11 mouse cellular contexts compared by ENCODE assay signal in the genomic region with DNA sequence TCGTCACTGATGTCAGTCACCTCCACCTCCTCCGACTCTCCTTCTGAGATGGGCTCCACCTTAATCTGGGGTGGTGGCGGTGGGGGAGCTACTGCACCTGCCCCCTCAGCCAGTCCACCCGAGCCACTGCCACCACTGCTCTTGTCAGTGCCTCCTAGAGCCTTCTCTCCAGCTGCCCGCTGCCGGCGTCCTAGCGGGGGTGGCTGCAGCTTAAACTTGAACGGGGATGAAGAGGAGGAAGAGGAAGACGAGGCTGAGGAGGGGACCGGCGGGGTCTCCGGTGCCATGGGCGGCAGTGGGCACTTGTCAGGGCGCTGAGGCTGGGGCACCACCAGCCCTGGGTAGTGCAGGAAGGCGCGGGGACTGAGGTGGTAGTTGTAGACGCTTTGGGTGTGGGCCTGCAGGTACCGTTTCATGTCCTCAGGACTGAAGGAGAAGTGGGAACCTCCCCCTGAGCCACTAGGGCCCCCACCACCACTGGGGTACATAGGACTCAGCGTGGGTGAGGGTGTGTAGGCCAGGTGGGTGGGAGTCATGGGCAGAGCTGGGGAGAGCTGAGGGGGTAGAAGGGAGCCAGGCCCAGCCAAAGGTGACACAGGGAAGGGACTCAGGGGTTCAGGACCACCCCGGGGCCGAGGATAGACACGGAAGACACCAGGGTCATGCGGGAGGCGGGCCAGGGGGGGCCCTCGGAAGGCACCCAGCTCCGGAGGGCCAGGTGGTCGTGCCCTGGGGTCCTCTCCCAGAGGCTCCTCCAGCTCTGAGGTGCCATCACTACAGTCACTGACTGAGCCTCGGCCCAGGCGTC. TPM values are rescaled to one million over a fixed set of nuclear protein-coding genes. Genes with fewer than 3 reads are reported as not detected.
DNase-seq lines count a peak whose midpoint lies in the region; ATAC-seq and TF ChIP-seq lines count a peak whose summit lies in the region.
"Had no signal": no experiment of that assay in that cellular context is flagged by ENCODE, and none has a peak within 500 bp of the region (broad histone marks: within the 10 kb centered on the region; RNA-seq: fewer than 3 reads in every experiment).

No protein-coding gene starts in this region.

- peak overlapping the region; percentile 45; the same call in 1 of the 2 replicates for H3K9ac ChIP-seq in heart, embryonic 13.5 days
- no peak overlapping the region for H3K9ac ChIP-seq in liver, postnatal 0 days (replicated peaks)
- H3K9ac ChIP-seq in liver, embryonic 11.5 days (ENCODE audit: low read depth, low read length), result no peak overlapping the region
- H3K9ac ChIP-seq in embryonic facial prominence, embryonic 12.5 days, result 0 out of 2 replicates have a peak overlapping the region, but pooled peaks have one; percentile 15
- H3K9ac ChIP-seq in limb, embryonic 14.5 days (ENCODE audit: low read depth, low read length, severe bottlenecking), result no peak overlapping the region

- TF ChIP-seq EP300 in liver, postnatal 0 days (IDR thresholded peaks at IDR 0.05; ENCODE audit: low read depth), result no peak

- WGBS in heart, embryonic 13.5 days, result 87% methylated on average over 30 of the region's 30 CpGs
- WGBS in liver, postnatal 0 days (ENCODE audit: insufficient replicate concordance), result 81% methylated on average over 29 of the region's 30 CpGs
- WGBS in liver, embryonic 11.5 days, result 91% methylated on average over 30 of the region's 30 CpGs
- 92% methylated on average over 30 of the region's 30 CpGs for WGBS in embryonic facial prominence, embryonic 12.5 days
- 90% methylated on average over 30 of the region's 30 CpGs for WGBS in limb, embryonic 14.5 days

- TF ChIP-seq CTCF in liver, postnatal 0 days (IDR thresholded peaks at IDR 0.05; ENCODE audit: low read depth), result no peak

- H3K27ac ChIP-seq in heart, embryonic 13.5 days (replicated peaks), result peak overlapping the region; percentile 100
- H3K27ac ChIP-seq in liver, postnatal 0 days (ENCODE audit: low read depth), result no peak overlapping the region
- no peak overlapping the region for H3K27ac ChIP-seq in liver, embryonic 11.5 days (ENCODE audit: low read depth, low read length)
- H3K27ac ChIP-seq in embryonic facial prominence, embryonic 12.5 days, result peak overlapping the region; percentile 0; the same call in 1 of the 2 replicates
- H3K27ac ChIP-seq in limb, embryonic 14.5 days (replicated peaks; ENCODE audit: low read depth, low read length), result no peak overlapping the region

- peaks cover 74% of the 10 kb centered on the region for H3K4me1 ChIP-seq in heart, embryonic 13.5 days
- peaks cover 29% of the 10 kb centered on the region for H3K4me1 ChIP-seq in liver, postnatal 0 days (ENCODE audit: insufficient read depth)
- H3K4me1 ChIP-seq in liver, embryonic 11.5 days (replicated peaks; ENCODE audit: control insufficient read depth, insufficient read depth, low read length), result peaks cover 28% of the 10 kb centered on the region
- H3K4me1 ChIP-seq in embryonic facial prominence, embryonic 12.5 days, result peaks cover 37% of the 10 kb centered on the region
- peaks cover 40% of the 10 kb centered on the region for H3K4me1 ChIP-seq in limb, embryonic 14.5 days (ENCODE audit: control insufficient read depth, insufficient read depth, low read length)

- H3K4me3 ChIP-seq in heart, embryonic 13.5 days, result no peak overlapping the region
- no peak overlapping the region for H3K4me3 ChIP-seq in liver, postnatal 0 days (ENCODE audit: low read depth, low read length)
- H3K4me3 ChIP-seq in liver, embryonic 11.5 days (ENCODE audit: low read depth, low read length), result no peak overlapping the region
- H3K4me3 ChIP-seq in embryonic facial prominence, embryonic 12.5 days, result no peak overlapping the region
- no peak overlapping the region for H3K4me3 ChIP-seq in limb, embryonic 14.5 days (replicated peaks; ENCODE audit: low read length)

- TF ChIP-seq POLR2A in limb, embryonic 14.5 days (IDR thresholded peaks at IDR 0.05; ENCODE audit: borderline replicate concordance, extremely low read depth, insufficient read depth, insufficient read length), result no peak

- no peaks in the 10 kb centered on the region for H3K27me3 ChIP-seq in heart, embryonic 13.5 days (replicated peaks)
- H3K27me3 ChIP-seq in liver, postnatal 0 days (ENCODE audit: insufficient read depth, low read length), result no peaks in the 10 kb centered on the region
- H3K27me3 ChIP-seq in liver, embryonic 11.5 days (replicated peaks; ENCODE audit: control insufficient read depth, insufficient read depth, low read length), result no peaks in the 10 kb centered on the region
- no peaks in the 10 kb centered on the region for H3K27me3 ChIP-seq in embryonic facial prominence, embryonic 12.5 days
- no peaks in the 10 kb centered on the region for H3K27me3 ChIP-seq in limb, embryonic 14.5 days (ENCODE audit: control insufficient read depth, insufficient read depth, low read length)

- no peak overlapping the region for H3K4me2 ChIP-seq in heart, embryonic 13.5 days
- no peak overlapping the region for H3K4me2 ChIP-seq in liver, postnatal 0 days (ENCODE audit: low read depth, low read length)
- no peak overlapping the region for H3K4me2 ChIP-seq in liver, embryonic 11.5 days
- no peak overlapping the region for H3K4me2 ChIP-seq in embryonic facial prominence, embryonic 12.5 days (replicated peaks)
- peak overlapping the region; percentile 95; the same call in 1 of the 2 replicates for H3K4me2 ChIP-seq in limb, embryonic 14.5 days (replicated peaks; ENCODE audit: low read depth, low read length, severe bottlenecking)

- DNase-seq in heart, adult 8-10 months (ENCODE audit: low spot score), result no peak
- peak; percentile 15 for DNase-seq in liver, postnatal 0 days
- no peak for DNase-seq in liver, embryonic 11.5 days (ENCODE audit: low spot score)
- DNase-seq in limb, embryonic 14.5 days (ENCODE audit: low spot score), result no peak
- no peak for DNase-seq in gastrocnemius, adult 18-20 months (ENCODE audit: low spot score)
- DNase-seq: adrenal gland, postnatal 10 days; cerebellum, postnatal 36 days; kidney, adult 8-10 months; layer of hippocampus, adult 9-11 months had no signal

- no peak for ATAC-seq in heart, embryonic 13.5 days (ENCODE audit: extremely low read depth, insufficient number of reproducible peaks, low FRiP score, low TSS enrichment)
- no peak for ATAC-seq in liver, postnatal 0 days
- ATAC-seq in liver, embryonic 11.5 days (replicated peaks; ENCODE audit: low FRiP score), result no peak
- ATAC-seq in embryonic facial prominence, embryonic 12.5 days (ENCODE audit: insufficient number of reproducible peaks, insufficient read depth, low FRiP score, low TSS enrichment), result no peak
- no peak for ATAC-seq in limb, embryonic 14.5 days (ENCODE audit: low FRiP score, low read depth)

- peaks cover 59% of the 10 kb centered on the region for H3K36me3 ChIP-seq in heart, embryonic 13.5 days
- peaks cover 20% of the 10 kb centered on the region; the same call in 1 of the 2 replicates for H3K36me3 ChIP-seq in liver, postnatal 0 days (replicated peaks; ENCODE audit: insufficient read depth, low read length)
- H3K36me3 ChIP-seq in liver, embryonic 11.5 days (ENCODE audit: control insufficient read depth, insufficient read depth, low read length), result peaks cover 27% of the 10 kb centered on the region
- H3K36me3 ChIP-seq in embryonic facial prominence, embryonic 12.5 days, result peaks cover 37% of the 10 kb centered on the region
- peaks cover 46% of the 10 kb centered on the region for H3K36me3 ChIP-seq in limb, embryonic 14.5 days (ENCODE audit: control insufficient read depth, insufficient read depth, low read length)

- no peaks in the 10 kb centered on the region for H3K9me3 ChIP-seq in heart, embryonic 13.5 days
- no peaks in the 10 kb centered on the region for H3K9me3 ChIP-seq in liver, postnatal 0 days (ENCODE audit: low read length)
- no peaks in the 10 kb centered on the region for H3K9me3 ChIP-seq in liver, embryonic 11.5 days (ENCODE audit: control insufficient read depth, low read length)
- H3K9me3 ChIP-seq in embryonic facial prominence, embryonic 12.5 days, result no peaks in the 10 kb centered on the region
- no peaks in the 10 kb centered on the region for H3K9me3 ChIP-seq in limb, embryonic 14.5 days (ENCODE audit: control insufficient read depth, low read length)

RNA-seq across cellular contexts. Expression of gene Erf, which starts 5.8 kb away (rescaled TPM):
- 11.2 and 14.3 TPM in 2 replicates for polyA plus RNA-seq in heart, embryonic 13.5 days (2015; fragmentation: Nextera tagmentation; extraction: Ambion mirVana)
- 10 to 100 TPM; 17.2 to 22.5 (median 21.2) TPM for total RNA-seq in heart, adult 8-10 months (2022)
- polyA plus RNA-seq in liver, postnatal 0 days (2015; fragmentation: Nextera tagmentation; extraction: Ambion mirVana), result 4.6 and 5.2 TPM in 2 replicates
- 13.8 and 16.4 TPM in 2 replicates for polyA plus RNA-seq in liver, embryonic 11.5 days (2014; fragmentation: Nextera tagmentation; extraction: Ambion mirVana)
- 20.0 and 20.8 TPM in 2 replicates for polyA plus RNA-seq in embryonic facial prominence, embryonic 12.5 days (2016; fragmentation: Nextera tagmentation; extraction: Ambion mirVana)
- 99.2 and 127 TPM in 2 replicates for polyA plus RNA-seq in limb, embryonic 14.5 days (2012; rRNA removed)
- 33.2 and 37.9 TPM in 2 replicates for polyA plus RNA-seq in limb, embryonic 14.5 days (2014; fragmentation: Nextera tagmentation; extraction: Ambion mirVana)
- total RNA-seq in gastrocnemius, adult 18-20 months (2021), result 1 to 10 TPM; 5.7 to 7.3 TPM

RNA-seq across cellular contexts. Expression of gene Gsk3a, which starts 7.1 kb away (rescaled TPM):
- polyA plus RNA-seq in heart, embryonic 13.5 days (2015; fragmentation: Nextera tagmentation; extraction: Ambion mirVana), result 7.8 and 8.2 TPM in 2 replicates
- 10 to 100 TPM; 66.1 to 71.3 (median 68.3) TPM for total RNA-seq in heart, adult 8-10 months (2022)
- polyA plus RNA-seq in liver, postnatal 0 days (2015; fragmentation: Nextera tagmentation; extraction: Ambion mirVana), result 4.3 and 5.1 TPM in 2 replicates
- polyA plus RNA-seq in liver, embryonic 11.5 days (2014; fragmentation: Nextera tagmentation; extraction: Ambion mirVana), result 11.0 and 13.0 TPM in 2 replicates
- 15.9 and 17.4 TPM in 2 replicates for polyA plus RNA-seq in embryonic facial prominence, embryonic 12.5 days (2016; fragmentation: Nextera tagmentation; extraction: Ambion mirVana)
- polyA plus RNA-seq in limb, embryonic 14.5 days (2012; rRNA removed), result 155 and 204 TPM in 2 replicates
- 16.3 and 18.8 TPM in 2 replicates for polyA plus RNA-seq in limb, embryonic 14.5 days (2014; fragmentation: Nextera tagmentation; extraction: Ambion mirVana)
- 10 to 100 TPM; 83.2 to 83.8 TPM for total RNA-seq in gastrocnemius, adult 18-20 months (2021)

RNA-seq across cellular contexts. Expression of gene Cic, which starts 22.7 kb away (rescaled TPM):
- polyA plus RNA-seq in heart, embryonic 13.5 days (2015; fragmentation: Nextera tagmentation; extraction: Ambion mirVana), result 22.9 and 23.4 TPM in 2 replicates
- total RNA-seq in heart, adult 8-10 months (2022), result 10 to 100 TPM; 52.0 to 71.5 (median 59.6) TPM
- polyA plus RNA-seq in liver, postnatal 0 days (2015; fragmentation: Nextera tagmentation; extraction: Ambion mirVana), result 8.9 and 9.7 TPM in 2 replicates
- 21.6 and 25.2 TPM in 2 replicates for polyA plus RNA-seq in liver, embryonic 11.5 days (2014; fragmentation: Nextera tagmentation; extraction: Ambion mirVana)
- polyA plus RNA-seq in embryonic facial prominence, embryonic 12.5 days (2016; fragmentation: Nextera tagmentation; extraction: Ambion mirVana), result 45.7 and 47.0 TPM in 2 replicates
- polyA plus RNA-seq in limb, embryonic 14.5 days (2012; rRNA removed), result 155 and 206 TPM in 2 replicates
- polyA plus RNA-seq in limb, embryonic 14.5 days (2014; fragmentation: Nextera tagmentation; extraction: Ambion mirVana), result 48.9 and 58.1 TPM in 2 replicates
- 10 to 100 TPM; 34.8 to 38.3 TPM for total RNA-seq in gastrocnemius, adult 18-20 months (2021)

RNA-seq across cellular contexts. Expression of gene Zfp526, which starts 23.5 kb away (rescaled TPM):
- polyA plus RNA-seq in heart, embryonic 13.5 days (2015; fragmentation: Nextera tagmentation; extraction: Ambion mirVana), result 2.1 TPM in 2 replicates
- 10 to 100 TPM in 2 of 4 experiments, 1 to 10 TPM in 2; 9.0 to 12.3 (median 9.9) TPM for total RNA-seq in heart, adult 8-10 months (2022)
- polyA plus RNA-seq in liver, postnatal 0 days (2015; fragmentation: Nextera tagmentation; extraction: Ambion mirVana), result 1.0 and 1.2 TPM in 2 replicates
- 4.0 and 4.2 TPM in 2 replicates for polyA plus RNA-seq in liver, embryonic 11.5 days (2014; fragmentation: Nextera tagmentation; extraction: Ambion mirVana)
- polyA plus RNA-seq in embryonic facial prominence, embryonic 12.5 days (2016; fragmentation: Nextera tagmentation; extraction: Ambion mirVana), result 2.9 and 3.0 TPM in 2 replicates
- 11.1 and 13.0 TPM in 2 replicates for polyA plus RNA-seq in limb, embryonic 14.5 days (2012; rRNA removed)
- polyA plus RNA-seq in limb, embryonic 14.5 days (2014; fragmentation: Nextera tagmentation; extraction: Ambion mirVana), result 3.9 and 4.2 TPM in 2 replicates
- 1 to 10 TPM; 4.7 to 5.3 TPM for total RNA-seq in gastrocnemius, adult 18-20 months (2021)

RNA-seq across cellular contexts. Expression of gene Dedd2, which starts 24.4 kb away (rescaled TPM):
- 5.3 and 6.6 TPM in 2 replicates for polyA plus RNA-seq in heart, embryonic 13.5 days (2015; fragmentation: Nextera tagmentation; extraction: Ambion mirVana)
- 10 to 100 TPM; 14.0 to 23.0 (median 17.2) TPM for total RNA-seq in heart, adult 8-10 months (2022)
- polyA plus RNA-seq in liver, postnatal 0 days (2015; fragmentation: Nextera tagmentation; extraction: Ambion mirVana), result 19.2 and 21.1 TPM in 2 replicates
- 19.6 and 21.1 TPM in 2 replicates for polyA plus RNA-seq in liver, embryonic 11.5 days (2014; fragmentation: Nextera tagmentation; extraction: Ambion mirVana)
- 13.7 and 14.9 TPM in 2 replicates for polyA plus RNA-seq in embryonic facial prominence, embryonic 12.5 days (2016; fragmentation: Nextera tagmentation; extraction: Ambion mirVana)
- 11.1 and 14.0 TPM in 2 replicates for polyA plus RNA-seq in limb, embryonic 14.5 days (2012; rRNA removed)
- 9.0 and 9.4 TPM in 2 replicates for polyA plus RNA-seq in limb, embryonic 14.5 days (2014; fragmentation: Nextera tagmentation; extraction: Ambion mirVana)
- 1 to 10 TPM; 8.3 to 8.4 TPM for total RNA-seq in gastrocnemius, adult 18-20 months (2021)

Comparison
In these comparisons a context has a peak if more than half of its experiments do, and no peak if none do; other contexts are left out.
1. H3K27ac ChIP-seq: peak in heart, embryonic 13.5 days (single experiment) and embryonic facial prominence, embryonic 12.5 days (single experiment); none in liver, postnatal 0 days (single experiment), liver, embryonic 11.5 days (single experiment) and limb, embryonic 14.5 days (single experiment).
2. H3K9ac ChIP-seq: peak in heart, embryonic 13.5 days (single experiment) and embryonic facial prominence, embryonic 12.5 days (single experiment); none in liver, postnatal 0 days (single experiment), liver, embryonic 11.5 days (single experiment) and limb, embryonic 14.5 days (single experiment).